Mouse (Mus musculus) ovary, postnatal 10 days (tissue): ENCODE data around the gene Cplx3.

Experiments
- DNase-seq: peaks from one replicate; pipeline ENCODE4 v3.0.0; 2022; ENCODE audit warnings: low spot score

Cplx3 gene

DNA sequence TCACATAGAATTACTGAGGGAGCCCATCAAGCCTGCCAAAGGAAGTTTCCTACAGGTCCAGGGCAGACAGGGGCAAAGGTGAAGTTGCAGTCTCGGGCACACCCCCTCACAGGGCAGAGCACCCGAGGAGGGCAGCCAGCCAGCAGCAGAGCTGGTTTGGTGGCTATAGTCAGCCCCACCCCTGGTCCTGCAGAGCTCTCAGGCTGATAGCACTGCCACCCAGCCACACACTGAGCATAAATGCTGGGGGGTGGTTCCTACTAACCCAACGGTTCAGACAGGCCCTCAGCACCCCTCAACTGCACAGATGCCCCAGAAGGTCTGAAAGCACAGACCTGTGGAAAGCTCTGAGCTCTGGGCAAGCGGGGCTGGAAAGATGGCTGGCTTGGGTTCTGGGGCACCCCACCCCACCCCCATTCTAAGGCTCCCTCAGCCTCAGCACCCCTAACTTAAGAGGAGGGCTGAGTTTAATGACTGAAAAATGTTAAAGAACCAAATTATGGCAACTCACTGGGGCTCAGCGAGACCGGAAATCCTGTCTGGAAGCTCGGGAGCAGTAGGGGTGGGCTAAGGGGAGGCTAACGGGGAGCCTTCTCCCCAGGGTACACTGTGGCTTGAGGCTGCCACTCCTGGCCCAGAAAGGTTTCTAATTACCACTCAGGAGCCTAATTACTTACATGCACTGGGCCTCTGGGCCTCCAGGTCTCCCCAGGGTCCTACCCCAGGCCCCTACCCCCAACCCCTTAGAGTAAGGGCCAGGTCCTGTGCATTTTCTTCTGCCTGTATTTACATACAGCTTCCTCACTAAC, 32.8 kb upstream of the Cplx3 start:
- DNase-seq, result no peak

DNA sequence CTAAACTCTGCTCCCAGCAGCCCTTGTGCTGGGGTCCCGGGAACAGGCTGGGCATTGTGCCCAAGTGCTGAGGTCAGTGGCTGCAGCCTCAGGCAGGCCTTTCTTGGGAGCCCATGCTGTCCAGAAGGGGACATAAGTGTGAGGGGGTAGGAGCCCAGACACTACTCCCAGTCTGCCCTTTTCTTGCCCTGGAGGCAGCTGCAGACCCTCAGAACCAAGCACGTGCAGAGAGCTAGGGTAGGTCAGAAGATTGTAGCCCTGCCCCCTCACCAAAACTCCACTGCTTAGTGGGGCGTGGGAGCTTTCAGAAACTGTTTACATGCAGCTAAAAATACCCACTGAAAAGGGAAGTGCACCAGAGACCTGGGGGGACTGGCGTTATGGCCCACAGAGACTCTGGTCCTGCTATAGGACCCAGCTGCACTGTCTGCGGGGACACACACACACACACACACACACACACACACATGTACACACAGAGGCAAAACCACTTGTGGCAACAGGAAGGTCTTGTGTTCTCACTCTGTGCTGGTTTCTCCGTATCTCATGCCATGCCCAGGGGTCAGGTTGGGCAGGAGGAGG, 31.8 kb upstream of the Cplx3 start:
- no peak for DNase-seq

DNA sequence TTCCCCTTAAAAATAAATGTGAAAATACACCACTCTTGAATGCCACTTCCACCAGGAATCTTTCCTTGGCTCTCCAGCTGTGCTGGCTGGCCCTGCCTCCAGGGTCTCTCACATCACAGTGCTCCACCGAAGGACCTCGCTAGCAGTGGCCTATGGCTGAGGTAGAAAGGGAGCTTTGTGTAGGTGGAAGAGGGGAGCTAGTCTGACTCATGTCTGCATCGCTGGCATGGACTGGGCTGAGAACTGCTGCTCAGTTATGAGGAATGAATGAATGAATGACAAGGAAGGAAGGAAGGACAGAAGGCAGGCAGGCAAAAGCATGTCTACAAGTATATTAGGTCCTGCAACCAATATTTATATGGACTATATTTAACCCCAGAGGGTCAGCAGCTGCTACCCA, 31.2 kb upstream of the Cplx3 start:
- DNase-seq, result no peak

DNA sequence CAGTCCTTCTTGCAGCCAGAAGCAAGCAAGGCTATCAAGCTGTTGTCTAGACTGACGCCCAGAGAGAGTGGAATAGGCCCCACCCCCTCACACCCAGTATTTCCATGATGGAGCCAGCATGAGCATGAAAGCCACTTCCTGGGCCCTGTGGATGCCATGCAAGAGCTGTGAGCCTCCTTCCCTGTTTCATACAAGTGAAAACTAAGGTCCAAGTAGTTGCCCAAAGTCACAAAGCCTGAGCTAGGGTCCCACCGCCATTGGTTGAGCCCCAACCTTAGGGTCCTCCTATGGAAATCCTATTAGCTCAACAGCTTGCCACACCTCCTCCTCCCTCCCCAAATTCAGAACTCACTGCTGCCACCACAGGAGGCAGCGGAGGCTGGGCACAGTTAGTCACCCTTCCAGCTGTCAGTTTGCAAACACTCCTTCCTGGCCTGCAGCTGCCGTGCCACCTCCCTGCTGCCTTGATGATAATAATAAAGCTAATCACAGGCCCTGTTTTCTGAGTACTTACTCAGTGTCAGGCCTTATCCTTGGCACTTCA, 27.5 kb upstream of the Cplx3 start:
- DNase-seq, result no peak

DNA sequence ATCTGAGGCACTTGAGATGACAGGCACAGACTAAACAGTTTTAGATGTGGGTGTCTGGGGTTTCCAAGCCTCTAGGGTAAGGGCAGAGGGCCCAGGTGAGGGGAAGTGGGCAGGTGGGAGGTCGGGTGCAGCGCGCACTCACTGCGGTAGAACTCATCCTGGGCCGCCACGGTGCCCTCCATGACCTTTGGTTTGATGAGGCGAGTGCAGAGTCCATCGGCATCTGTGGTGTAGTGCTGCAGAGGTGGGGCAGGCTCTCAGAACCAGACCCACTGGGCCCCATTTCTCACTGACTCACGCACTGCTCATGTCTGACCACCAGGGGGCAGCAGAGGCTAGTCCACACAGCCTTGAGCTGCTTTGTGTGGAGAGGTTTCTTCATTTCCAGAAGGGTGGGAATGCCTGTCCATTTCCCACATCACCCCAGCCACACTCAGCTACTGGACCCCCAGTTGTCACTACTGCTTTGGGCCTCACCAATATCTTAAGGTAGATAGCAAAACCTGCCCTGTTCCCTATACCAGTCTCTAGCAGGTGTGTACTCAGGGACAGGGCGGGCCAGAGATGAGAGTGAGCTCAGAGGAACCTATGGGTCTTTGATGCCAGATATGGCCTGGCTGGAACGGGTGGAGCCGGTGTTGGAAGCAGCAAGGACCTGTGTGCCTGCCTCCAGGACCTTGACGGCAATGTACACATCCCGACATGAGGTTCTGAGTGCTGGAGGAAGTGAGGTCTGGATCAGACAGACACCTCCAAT, 23.2 kb upstream of the Cplx3 start:
- DNase-seq, result peak; percentile 77

DNA sequence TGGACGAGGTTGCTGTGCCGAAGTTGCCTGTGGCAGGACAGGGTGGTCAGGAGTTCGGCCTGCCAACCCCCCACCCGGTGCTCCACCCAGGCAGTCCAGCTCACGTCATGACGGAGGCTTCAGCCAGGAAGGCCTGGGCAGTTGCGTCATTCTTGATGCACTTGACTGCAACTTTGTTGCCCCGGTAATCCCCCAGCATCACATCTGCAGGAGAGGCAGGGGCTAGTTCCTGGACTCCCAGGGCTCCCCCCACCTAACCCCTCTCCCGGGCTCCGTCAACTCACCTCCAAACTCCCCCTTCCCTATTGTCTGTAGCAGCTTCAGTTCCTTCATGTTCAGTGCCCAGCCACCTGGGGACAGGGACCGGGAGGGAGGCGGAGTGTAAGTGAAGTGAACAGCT, 22.6 kb upstream of the Cplx3 start:
- DNase-seq, result no peak

DNA sequence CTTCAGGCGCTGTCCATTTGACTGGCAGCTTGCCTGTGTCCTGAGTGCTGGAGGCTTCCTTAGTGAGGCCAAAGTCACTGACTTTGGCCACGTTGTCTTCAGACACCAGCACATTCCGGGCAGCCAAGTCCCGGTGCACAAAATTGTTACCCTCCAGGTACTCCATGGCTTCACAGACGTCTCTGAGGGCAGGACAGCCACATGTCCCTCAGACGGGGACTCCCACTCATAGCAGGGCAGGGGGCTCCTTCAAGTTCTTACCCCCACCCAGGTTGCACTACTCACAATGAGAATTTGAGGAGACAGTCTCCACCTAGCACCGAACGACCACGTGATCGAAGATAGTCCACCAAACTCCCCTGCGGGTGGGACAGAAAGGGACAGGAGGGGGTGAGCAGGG, 21.8 kb upstream of the Cplx3 start:
- DNase-seq, result no peak

DNA sequence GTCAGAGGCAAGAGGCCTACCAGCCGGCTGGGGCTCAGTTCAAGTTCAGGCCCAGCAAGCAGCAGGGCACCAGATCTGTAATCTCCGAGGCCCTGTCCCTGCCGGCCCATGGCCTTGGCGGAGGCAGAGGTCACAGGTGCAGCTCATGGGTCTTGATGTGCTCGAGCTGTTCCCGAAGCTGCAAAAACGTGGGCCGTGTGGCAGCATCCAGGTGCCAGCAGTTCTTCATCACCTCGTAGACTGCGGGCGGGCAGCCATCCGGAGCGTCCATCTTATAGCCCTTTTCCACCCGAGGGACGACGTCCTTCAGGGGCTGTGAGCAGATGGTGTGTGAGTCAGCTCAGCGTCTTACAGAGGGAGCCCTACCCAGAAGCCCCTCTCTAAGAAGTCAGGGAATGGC, 21.1 kb upstream of the Cplx3 start:
- DNase-seq, result no peak

DNA sequence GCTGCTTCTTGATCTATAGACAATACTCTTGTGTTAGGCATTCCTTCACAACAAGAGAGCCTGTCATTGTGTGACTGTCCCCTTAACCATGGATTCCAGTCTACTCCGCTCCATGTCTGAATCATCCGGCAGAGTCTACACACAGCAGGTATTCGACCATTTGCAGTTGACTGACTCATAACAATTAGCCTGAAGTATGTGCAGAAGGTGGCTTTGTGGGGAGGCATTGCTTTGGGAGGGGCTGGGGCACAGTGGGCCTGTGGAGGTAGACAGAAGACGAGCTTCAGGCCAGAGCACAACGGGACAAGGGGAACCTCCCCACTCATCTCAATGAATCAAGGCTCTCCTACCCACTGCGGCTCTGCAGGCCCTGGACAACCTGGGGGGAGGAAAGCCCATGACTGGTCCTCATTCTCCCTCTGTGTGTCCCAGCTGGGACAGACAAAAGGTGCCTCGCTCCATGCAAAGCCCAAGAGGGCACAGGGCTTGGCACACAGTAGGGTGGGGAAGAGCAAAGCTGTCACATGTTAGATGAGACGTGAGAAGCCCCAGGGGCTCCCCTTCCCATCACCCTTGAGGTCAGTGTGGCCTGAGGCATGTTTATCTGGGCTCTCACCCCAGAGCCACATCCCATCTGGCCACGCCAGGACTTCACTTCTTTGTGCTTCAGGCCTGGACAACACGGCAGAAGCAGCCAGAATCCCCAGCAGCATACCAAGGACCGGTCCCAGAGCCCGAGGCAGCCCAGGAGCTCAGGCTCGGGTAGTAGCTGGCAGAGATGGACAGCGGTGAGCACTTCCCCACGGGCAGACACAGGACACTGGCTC, 19.8 kb upstream of the Cplx3 start:
- DNase-seq, result no peak

DNA sequence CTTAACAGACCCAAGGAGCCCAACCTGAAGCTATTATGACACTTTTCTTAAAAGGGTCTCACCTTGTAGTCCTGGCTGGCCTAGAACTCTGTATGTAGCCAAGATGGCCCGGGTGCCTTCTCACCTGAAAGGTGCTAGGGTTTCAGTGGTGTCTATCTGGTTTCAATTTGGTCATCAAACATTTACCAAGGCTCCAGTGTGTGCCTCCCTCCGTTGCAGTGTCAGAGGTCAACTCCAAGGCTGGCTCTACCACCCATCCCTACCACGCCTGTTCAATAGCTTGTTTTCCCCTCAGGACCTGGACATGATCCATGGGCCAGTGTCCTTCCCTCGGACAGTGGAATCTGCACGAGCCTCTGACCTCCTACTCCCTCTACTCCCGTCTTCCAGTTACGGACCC, 18.2 kb upstream of the Cplx3 start:
- DNase-seq, result no peak

DNA sequence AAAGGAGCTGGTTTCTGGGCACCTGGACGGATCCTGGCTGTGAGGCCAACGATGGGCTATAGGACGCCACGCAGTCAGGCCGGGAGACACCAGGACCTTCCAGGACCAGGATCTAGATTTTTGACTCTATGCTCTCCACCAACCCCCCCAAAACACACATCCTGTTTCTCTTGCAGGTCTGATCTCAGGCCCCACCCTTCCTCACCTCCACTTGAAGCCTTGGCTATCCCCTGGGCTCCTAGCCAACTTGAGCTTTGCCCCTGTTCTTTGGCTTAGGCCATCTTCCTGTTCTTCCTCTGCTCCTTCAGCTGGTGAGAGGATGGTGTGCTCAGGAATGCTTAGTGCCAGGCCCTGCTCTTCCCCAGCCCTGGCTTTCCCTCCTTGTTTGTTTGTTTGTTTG, 14.6 kb upstream of the Cplx3 start, which contains the start of gene Lman1l:
Lman1l (minus strand) TSS at position 101 of the 400 bp plus-strand sequence.
- DNase-seq, result no peak

DNA sequence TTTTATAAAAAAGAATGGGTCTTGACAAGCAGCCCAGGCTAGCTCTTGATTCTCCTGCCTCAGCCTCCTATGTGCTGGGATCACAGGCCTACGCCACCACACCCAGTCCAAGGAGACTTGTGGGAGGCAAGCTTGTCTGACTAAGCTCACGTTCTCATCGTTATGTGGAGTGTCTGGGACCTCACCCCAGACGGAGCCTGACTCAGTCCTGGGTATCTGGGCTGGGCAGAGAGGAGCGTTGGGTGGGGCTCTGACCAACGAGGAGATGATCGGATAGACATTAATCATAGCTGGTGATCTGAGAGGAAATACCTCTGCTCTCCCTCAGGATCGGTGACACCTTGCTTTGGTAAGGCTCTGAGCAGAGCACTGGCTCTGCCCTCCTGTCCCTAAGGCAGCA, 12.8 kb upstream of the Cplx3 start:
- no peak for DNase-seq

DNA sequence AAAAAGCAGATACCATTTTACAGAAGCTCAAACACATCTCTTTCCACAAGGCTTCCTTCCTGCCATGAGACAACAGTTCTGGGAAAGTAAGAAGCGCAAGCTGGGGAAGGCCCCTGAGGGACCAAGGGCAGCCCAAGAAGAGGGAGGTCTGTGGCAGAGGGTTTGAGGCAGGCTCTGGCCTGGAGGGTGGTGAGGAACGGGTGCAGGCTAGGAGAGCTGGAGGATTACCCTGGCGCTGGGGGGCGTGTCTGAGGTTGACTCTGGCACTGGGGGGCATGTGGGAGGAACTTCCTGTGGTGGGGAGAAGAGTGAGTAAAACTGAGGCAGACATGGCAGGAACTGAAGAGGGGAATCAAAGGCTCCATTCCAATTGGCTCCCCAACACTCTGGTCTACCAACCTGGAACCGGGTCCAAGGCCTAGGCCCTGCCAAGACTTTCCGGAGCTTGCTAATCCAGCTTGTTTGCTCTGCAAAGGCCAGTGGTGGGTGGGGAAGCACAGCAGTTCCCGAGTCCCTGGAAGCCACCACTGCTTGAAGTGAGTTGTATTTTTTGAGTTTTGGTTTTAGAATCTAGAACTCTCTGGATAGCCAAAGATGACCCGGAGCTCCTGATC, 11.6 kb upstream of the Cplx3 start:
- DNase-seq, result no peak

DNA sequence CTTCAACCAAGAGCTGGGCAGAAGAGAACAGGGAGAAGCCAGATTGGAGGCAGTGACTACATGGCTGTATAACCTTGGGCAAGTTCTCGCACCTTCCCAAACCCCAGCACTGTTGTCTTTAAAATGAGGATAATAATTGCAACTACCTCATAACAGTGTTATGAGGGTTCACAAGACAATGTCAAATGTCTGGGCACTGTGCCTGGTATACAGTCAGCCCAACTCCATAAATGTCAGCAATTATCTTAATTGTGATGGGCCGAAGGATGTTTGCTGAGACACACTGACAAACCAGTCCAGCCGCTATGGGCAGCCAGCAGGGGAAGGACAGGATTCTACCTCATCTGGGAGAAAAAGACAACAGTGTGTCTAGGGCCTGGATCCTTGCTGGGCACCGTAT, 8.7 kb upstream of the Cplx3 start:
- no peak for DNase-seq

DNA sequence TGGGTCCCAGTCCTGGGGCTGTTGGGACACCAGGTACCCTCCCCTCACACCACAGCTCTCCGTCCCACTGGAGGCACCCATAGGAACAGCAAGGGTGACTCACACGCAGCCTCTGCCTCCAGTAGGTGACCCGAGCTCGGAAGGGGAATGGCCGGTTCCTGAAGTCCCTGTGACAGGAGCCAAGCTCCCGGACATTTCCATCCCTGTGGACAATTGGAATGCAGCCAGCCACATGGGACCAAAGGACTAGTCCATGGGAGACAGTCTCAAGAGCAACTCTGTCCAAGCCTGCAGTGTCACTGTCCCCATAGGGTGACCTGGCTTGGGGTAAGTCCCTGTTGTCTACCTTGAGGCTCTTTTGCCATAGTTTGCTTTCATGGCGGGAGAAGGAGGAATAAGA, 7.9 kb upstream of the Cplx3 start:
- no peak for DNase-seq

DNA sequence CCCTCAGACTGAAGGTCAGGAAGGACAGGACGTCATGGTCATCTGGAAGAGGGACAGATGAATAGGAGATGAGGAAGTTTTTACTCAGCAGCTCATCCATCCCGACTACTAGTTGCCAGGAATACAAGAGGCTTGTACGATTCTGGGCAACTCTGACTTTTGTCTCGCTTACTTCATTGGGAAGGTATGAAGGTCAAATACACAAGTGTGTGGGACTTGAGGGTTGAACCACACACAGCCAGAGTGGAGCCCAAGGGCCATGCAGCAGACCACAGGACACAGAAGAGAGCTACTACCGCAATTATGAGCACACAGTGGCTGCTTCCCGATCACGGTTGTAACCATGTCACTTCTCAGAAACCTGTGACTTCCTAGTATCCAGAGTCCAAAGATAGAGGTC, 6.5 kb upstream of the Cplx3 start:
- DNase-seq, result no peak

DNA sequence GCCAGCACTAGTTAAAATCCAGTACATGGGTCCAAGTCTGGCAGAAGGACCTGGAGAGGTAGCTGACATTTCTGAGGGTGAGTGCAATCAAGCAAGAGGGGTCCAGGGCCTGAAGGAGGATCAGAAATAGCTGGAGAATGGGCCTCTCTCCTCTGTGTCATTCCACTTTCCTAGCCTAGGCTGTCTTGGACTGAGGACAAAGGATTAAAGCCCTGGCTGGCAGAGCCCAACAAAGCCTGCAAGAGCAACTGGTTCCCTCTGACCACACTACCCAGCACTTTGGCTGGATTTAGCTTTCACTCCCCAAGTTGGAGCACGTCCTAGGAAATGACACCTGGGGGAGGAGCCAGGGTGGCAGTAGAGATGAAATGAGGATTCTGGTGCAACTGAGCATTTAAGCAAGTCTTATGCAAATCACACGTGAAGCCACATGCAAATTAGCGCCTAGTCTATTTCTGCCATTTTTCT, 4.3 kb upstream of the Cplx3 start:
- DNase-seq, result no peak

DNA sequence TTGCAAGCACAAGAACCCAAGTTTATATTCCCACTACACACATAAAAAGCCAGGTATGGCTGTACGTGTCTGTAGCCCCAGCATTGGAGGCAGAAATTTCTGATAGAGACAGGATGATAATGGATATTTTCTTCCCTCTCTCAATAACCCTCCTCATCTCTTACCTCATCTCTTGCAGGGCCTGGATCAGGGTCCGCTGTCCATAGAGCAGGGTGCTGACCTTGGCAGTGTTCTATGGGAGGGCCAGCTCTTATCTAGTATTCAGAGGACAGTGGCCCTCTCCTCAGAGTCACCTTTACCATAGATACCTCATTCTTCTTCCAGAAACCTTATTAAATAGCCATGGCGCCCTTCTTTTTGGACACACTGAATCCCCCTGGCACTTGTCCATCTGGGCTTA, 3.7 kb upstream of the Cplx3 start:
- no peak for DNase-seq

DNA sequence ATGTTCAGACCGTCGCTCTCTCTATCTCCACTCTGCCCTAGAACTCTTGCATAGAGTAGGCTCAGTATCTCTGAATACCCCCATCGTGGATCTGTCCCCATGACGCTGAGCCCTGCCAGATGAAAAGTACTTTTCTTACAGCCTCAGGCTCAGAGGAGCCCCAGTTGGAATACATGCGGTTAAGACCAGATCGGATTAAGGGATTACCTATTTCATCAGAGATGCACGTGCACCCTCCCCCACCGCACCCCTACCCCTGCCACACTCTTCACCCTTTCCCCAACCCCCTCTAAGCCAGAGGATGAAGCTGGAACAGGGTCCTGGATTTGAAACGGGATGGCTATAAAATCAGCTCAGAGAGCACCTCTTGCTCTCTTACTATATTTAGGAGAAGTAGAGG, 578 bp downstream of the Cplx3 start:
- no peak for DNase-seq

DNA sequence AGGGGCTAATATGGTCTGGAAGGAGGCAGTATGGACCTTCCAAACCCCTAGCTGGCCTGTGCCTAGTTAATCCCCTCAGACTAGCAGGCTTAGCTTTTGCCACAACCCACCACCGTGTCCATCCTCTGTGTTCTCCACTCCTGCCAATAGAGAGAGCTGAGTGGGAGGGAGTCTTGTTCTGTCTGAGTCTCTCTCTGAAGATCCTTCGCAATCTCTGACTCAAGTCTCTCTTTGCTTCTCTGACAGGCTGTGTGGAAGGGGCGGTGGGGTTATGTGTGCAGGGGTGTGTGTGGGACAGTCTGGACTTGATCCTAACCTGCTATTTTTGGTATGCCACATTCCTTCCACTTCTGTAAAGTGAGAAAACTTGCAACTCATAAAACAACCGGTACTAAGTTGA, 1.2 kb downstream of the Cplx3 start:
- DNase-seq, result no peak

DNA sequence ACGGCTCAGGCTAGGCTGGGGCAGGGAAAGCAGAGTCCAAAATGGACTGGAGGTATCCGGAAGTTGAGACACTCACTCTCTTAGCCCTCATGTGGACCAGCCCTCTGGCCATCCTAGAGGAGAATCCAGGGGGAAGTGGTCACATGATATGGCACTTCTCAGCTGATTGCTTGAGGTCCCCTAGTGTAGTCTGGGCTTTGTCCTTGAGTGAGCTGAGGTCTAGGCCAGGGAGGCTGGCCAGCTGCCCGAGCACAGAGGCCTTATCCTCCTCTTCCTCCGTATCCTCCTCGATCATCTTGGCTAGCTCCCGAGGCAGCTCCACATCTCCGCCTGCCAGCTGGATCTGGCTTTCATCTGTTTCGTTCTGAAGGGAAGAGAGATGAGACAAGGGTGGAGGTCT, 4.0 kb downstream of the Cplx3 start:
- DNase-seq, result no peak

DNA sequence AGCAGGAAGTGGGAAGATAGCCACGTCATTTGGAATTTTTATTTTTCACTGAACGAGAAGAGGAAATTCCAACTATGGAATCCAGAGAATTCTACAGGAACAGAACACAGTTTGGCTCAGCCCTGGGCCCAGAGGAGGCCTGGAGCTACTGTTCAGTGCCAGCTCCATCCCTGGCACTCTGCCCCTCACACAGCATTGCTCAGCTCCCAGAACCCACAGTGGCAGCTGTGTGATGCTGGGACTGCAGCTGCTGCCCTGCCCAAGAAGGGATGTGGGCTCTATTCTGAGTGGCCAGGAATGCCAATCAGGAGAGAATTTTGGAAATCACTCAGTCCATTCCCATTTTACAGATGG, 4.8 kb downstream of the Cplx3 start:
- DNase-seq, result no peak
